Mouse (Mus musculus): ENCODE measurements around the gene Cish.

Cish gene

DNA sequence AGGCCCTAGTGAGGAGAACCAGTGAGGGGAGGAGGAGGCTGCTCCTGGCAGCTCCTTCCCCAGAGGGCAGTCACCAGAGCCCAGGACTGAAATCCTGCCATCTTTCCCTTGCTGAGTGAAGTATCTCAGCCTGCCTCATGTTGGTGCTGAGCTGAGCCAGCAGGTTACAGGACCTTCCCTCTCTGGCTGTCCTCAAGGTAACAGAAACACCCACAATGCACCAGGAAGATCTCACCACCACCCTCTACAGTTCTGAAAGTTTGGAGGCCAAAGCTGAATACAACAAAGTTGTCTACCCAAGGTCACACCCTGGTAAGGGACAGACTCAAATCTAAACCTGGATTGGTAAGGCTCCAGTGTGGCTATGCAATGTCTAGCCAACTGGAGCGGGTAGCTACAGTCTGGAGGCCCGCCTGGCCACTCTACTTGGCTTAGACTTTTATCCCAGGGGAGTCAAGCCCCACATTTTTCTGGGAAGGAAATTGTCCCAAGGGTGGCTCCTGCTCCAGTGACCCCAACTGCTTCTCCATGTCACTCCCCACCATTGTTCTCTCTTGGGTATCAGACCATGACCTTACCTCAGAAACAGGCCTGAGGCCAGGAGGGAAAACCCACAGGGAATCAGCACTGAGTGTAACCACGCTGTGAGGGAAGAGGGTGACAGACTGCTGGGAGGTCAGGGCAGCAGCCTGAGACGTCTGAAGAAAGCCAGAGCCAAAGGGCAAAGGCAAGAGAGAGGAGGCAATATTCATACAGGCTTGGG lies 29.2 kb downstream of the Cish start:
- DNase-seq: no peak

DNA sequence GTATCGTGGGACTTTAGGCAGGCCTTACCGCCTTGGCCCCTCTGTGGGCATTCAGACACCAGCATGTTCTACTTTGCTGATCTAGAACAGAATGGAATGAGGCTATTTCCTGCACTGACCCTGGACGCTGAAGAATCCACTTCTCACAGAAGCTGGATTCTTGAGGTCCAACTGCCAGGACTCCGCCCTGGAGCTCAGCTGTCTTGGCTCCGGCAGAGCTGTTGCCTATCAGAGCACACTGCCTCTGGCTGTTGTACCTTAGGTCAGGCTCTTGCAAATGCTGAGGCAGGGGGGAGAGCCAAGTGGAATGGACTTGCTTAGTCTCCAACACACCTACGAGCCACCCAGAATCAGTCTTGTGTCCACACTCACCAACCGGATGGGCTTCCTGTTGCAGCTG lies 30.1 kb downstream of the Cish start:
- DNase-seq: no peak

DNA sequence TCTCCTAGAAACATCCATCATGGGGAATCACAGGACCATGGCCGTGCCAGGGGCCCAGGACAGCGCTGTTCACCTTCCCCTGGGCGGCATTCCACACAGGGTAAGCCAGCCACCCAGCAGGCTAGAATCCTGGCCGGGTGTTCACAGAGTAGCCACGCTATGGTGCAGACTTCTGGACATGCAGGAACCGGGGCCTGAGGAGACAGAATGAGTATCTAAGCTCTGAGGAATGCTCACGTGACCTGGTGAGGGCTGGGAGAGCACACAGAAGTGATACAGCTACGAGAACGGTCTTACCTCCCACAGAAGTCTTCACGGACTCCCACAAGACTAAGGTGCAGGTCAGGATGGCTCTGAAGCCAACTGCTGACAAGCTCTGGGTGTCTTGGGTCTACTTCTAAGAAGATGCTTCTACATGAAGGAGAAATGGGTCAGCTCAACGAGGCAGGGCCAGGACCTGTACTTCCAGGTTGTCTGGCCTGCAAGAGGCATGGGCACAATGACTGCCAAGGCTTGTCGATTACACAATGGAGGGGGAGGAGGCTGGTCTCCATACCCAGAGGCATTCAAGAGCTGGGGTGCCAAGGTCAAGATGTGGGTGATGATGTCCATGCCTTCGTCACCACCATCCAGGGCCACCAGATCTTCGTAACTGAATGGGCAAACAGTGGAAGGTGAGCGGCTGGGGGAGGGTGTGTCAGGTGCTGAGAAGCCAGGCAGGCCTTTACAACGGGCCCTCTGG lies 32.2 kb downstream of the Cish start:
- no peak for DNase-seq

DNA sequence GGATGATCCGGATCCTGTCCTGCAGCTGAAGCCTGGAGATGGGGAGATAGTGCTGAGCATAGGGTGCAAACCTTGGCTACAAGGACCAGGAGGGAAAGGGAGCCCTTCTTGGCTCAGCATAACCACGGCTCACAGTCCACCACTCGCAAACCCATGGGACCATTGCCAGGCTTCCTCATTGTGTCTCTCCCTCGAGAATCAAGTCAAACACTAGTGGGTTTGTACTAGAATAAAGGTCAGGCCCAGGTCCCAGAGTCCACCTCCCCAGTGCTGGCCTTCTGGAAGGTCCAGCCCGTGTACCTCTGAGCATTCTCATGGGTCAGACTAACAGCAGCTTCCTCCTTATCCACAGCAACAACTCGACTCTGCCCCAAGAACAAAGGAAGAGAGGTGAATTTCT lies 35.0 kb downstream of the Cish start:
- DNase-seq: no peak

DNA sequence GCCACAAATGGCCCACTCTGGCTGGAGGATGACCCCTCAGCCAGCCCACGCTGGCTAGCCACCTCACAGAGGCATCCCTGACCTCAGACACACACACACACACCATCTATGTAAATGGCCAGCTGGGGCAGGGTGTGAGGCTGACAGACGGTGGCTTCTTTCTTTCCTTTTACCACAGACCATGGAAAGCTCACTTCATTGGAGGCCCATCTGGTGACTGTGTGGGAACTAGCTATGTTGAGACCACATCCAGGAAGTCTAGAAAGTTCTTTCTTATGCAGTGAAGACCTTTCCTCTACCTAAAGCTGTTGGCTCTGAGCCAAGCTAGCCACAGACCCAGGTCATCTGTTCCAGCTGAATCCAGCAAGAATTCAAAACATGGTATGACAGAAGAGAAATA lies 37.9 kb downstream of the Cish start:
- DNase-seq: no peak

DNA sequence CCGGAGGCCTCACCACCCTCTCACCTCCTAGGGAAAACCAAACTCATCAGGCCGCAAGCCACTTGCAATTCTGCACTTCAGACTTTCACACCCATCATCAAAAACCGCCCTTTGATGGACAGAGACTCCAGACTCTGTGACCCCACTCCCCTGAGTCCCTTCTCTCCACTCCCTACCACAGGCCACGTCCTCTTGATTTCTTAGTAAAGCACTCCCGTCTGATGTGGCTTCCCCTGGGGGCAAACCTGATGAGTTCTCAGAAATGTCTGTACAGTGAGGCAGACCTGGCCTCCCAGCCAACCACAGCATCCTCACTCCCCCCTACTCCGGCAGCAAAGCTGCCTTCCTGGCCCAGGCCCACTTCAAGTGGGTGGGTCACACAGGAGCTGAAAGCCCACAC lies 38.5 kb downstream of the Cish start:
- DNase-seq: peak; percentile 45

DNA sequence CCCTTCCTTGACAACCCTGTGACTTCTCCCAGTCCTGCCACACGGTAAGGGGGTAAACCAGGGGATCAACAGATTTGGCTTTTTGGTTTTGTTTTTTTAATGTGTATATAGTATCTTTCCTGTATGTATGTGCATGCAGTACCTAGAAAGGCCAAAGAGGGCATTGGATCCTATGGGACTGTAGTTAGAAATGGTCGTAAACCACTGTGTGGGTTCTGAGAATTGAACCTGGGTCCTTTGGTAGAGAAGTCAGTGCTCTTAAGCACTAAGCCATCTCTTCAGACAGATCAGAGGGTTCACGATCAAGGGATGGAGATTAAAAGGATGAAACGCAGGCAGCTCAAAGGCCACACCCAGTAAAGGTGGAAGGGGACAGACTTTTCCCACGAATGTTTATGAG lies 39.2 kb downstream of the Cish start:
- no peak for DNase-seq

DNA sequence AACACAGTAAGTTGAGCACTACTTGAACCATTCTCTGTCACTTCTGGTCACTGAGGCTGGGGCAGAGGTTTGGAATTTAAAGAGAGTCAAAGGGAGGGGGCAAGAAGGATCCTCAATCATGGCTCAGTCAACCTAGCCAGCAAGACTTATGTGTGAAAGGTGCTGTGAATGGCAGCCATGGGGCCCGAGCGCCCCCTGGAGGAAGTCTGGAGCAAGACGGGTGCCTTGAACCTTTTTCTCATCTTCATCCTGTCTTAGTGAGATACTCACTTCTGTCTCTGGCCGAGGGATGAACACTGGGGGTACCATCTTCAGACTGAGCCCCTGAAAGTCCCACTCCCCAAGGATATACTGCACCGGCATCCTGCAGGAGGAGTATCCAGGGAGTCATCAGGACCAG lies 40.1 kb downstream of the Cish start:
- peak; percentile 85 for DNase-seq

DNA sequence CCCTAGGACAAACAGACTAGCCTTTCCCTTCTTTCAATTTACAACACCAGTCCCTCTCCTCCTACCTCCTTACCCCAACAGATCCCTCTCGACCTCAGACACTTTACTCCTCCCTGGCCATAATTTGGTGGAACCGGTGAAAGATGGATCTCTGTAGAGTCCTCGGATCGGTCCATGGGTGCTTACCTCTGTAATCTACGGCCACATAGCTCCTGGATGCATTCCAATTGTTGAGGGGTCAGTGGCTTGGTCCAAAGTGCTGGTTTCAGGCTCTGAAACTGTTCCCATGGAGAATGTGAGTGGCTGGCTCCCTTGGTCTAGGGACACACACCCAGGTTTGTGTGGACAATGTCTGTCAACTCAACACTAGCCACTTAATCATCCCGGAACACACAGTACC lies 40.6 kb downstream of the Cish start:
- no peak for DNase-seq

DNA sequence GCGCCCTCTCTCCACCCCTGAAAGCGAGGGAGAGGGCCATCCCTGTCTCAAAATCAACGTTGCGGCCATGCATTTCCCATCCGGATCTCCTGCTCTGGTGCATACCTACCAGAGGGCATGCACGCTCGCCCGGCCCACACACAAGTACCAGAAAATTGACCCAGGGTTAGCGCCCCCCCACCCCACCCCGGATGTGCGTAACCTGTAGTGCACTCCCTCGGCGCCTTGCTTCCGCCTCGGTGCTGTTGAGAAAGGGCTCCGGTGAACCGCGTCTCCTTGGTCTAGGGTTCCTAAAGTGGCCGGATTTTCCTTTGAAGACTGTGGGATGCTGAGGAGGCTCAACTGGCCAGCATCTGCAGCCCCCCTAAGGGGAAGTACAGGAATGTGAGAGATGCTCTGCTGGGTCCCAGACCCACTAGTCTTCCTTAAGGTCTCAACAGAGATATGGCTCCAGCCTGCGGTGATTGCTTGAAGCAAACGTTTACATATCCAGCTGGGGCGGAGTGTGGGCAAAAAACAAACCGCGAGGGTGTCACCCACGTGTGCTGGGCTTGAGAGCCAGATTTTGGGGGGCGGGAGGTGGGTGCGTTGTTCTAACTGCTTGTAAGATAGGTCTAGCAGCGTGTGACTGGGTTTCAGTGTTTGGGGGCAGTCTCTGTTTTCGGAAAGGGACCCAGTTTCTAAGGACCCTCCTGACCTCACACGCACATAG lies 42.5 kb downstream of the Cish start, which contains the start of gene Hemk1:
TSS of gene Hemk1 (minus strand) at position 179 of the 712 bp plus-strand sequence.
- DNase-seq: peak; percentile 85

DNA sequence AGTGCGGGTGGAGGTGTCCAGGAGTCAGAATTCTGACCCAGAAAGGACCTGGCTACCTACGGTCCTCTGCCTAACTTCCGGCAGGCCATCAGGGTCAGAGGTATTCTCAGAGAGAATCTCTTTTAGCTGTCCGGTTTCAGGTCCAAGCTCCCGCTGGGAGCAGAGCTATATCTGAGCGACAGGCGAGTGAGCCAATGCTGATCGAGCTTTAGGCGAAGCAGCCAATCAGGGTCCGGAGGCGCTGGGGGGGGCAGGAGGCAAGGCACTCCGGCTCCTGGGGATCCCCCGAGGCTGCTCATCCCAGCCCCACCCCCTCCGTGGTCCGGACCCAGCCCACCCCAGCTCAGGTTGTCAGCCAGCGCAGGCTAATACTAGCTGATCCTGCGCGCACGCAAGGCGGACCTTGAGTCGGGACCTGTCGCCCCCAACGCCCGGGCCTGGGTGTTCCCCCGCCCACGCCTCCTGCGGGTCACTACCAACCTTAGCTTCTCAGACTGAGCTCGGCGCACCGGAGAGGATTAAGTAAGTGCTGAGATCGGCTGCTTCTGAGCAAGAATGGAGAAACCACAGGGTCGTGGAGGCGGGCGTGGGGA lies 44.5 kb downstream of the Cish start, which contains the start of gene 6430571L13Rik:
TSS of gene 6430571L13Rik (plus strand) at position 336 of the 593 bp plus-strand sequence.
- peak; percentile 91 for DNase-seq

DNA sequence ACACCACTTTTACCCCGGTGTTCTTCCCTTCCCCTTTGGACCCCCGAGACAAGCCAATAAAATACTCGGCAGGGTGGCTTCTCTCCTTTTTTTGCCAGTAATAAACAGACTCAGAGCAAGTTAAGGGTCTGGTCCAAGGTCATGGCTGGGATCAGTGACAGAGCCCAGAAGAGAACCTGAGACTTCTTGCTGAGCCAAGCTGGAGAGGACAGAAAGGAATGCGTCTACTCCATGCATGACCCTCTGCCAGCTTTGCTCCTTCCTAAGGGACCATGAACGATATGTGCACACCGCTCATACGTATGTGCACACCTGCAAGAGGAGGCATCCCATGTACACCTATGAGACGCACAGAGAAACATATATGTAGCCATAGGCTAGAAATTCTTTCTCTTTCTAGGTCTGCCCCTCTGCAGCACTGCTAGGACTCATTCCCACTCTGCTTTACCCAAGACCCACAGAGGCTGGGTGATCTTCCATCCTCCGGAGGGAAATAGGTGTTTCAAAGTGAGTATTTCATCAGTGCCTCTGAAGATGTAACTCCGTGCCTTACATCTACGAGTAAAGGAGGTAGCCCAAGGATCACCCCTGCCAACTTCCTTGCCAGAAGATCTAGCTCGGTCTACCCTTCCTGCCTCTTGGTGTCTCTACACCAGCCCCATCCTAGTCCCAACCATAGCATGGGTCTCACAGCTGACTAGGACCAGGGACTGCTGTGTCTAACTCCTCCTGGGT lies 45.3 kb downstream of the Cish start:
- DNase-seq: no peak

DNA sequence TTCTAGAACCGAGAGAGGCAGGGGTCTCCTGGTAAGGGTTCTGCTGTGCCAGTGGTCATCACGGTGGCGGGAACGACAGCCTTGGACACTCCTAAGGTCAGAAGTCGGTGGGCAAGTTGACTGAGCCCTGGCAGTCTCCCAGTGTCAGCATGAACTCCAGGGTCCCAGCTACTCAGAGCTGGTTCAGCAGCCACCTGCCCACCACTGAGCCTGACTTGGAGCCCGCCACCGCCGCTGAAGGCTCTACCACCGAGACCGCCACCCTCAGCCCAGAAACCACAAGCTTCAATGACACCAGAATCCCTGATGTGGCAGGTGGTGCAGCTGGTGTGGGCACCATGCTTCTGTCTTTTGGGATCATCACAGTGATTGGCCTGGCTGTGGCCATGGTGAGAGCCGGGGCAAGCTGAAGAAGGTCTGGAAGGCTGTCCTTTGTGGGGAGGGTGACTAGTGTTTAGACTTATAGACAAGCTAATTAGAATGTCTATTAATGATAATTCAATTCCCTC lies 46.4 kb downstream of the Cish start:
- DNase-seq: peak; percentile 42

DNA sequence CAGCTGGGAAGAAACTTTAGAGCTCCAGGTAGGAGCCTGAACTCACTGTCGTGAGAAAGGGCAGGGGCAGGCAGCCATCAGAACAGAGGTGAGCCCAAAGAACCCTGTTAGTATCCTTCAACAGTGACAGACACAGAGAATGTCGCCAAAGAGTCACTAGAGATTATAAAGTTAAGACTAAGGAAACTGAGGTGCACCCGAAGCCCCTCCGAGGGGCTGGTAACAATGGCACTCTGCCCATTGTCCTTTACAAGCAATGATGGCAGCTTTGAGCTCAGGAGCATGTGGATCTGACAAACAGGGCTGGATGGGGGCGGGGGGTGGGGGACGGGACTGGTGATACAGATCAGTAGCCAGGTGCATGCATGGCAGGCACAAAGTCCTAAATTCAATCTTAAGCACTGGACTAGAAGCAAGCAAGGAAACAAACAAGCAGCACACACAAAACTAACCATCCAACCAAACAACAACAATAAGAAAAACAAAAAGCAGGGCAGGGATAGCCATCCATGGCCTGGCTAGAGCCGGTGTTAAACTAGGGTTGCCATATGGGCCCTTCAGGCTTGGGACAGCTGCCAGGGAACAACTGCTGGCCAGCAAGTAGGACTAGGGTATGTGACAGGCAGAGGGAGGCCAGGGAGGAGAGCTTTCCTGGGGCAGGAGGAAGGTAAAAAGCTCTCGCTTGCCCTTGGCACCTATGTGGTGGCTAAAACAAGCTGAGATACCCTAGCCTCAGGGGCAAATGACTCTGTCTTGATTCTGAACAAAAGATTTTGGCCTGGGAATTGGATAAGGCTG lies 47.5 kb downstream of the Cish start:
- DNase-seq: no peak

DNA sequence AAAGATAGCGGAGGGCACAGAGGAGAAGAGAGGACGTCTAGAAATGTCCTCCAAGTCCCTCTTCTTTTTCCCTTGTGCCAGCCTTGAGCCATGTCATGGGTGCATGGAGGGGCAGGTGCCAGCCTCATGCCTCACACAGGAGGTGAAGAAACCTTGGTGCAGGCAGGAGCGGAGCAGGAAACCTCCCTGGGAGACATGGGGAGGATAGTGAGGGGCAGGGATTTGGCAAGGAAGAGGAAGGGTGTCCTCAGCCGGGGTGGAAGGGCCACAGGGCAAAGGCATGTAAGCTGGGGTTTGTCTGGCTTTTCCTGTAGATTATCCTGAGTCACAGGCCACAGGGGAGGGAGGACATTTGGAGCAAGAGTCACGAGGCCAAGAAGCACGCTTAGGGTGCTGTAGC lies 48.2 kb downstream of the Cish start:
- DNase-seq: no peak

DNA sequence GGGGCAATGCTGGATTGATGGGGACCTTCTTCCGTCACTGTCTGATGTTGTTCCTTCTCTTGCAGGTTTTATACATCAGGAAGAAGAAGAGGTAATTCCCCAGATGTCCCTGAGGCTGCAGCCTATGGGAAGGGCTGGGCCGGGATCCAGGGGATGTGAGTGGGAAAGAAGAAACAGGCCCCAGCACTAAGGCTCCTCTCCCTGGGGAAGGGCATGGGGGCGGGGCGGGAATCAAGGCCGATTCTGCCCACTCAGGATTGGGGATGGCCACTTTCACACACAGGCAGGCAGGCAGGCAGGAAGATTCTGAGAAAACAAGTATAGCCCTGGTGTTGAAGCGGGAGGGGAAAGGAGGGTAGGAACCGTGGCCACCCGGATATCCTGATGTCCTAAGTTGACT lies 50.3 kb downstream of the Cish start:
- no peak for DNase-seq

DNA sequence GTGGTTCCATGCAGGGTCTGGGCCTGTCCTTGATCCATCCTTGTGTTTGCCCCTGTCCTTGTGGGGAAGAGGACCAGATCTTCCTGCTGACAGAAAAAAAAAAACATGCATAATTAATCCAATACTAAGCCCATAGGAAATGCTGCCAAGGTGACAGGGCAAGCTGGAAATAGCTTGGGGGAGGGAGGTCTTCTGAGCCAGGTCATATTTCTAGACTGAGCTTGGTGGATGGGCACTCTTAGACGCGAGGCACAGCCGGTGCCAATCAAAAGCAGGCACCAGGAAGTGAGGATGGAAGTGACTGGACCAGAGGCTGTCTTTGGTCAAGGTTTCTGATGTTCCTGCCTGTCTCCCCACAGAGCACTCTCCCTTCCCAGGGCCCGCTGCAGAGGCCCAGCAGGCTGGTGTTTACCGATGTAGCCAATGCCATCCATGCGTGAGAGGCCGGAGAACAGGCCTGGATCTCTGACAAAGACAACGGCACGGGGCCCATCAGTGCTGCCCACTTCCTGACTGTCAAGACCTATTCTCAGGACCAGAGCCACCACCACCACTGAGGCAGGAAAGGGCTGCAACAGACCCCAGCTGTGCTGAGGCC lies 51.9 kb downstream of the Cish start:
- DNase-seq: no peak

DNA sequence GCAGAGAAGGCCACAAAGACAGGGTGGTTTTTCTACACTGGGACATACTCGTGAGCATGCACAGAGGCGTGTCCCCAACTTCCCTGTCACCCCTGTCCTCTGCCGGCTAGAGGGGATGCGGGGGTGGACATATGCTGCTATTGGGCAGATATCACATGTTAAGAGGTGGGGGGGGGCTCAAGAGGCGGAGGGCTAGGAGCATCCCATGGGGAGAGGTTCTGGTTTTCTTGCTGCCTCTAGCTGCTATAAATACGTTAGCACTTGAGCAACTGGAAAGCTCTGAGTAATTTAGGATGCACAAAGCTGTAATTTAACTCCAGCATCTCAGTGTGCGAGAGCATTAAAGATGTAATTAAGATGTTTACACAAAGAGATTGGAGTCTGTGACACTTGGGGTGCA lies 53.5 kb downstream of the Cish start:
- no peak for DNase-seq
